Mouse (Mus musculus): Measurements from ENCODE around the gene March4.

March4 gene

GRCm38 (mm10) chr1:72550317-72550716, 13.6 kb upstream of the March4 start:
- no peak for TF ChIP-seq GATA4 (IDR thresholded peaks at IDR 0.05; ENCODE audit: insufficient replicate concordance, low read length)

- no peak for TF ChIP-seq GATA4 (IDR thresholded peaks at IDR 0.05; ENCODE audit: insufficient replicate concordance, low read length)
Observed at GRCm38 (mm10) chr1:72538266-72538665, 1.5 kb upstream of the March4 start.

GRCm38 (mm10) chr1:72535725-72536571, 782 bp downstream of the March4 start:
- TF ChIP-seq GATA4 (IDR thresholded peaks at IDR 0.05; ENCODE audit: insufficient replicate concordance, low read length) = no peak

DNA sequence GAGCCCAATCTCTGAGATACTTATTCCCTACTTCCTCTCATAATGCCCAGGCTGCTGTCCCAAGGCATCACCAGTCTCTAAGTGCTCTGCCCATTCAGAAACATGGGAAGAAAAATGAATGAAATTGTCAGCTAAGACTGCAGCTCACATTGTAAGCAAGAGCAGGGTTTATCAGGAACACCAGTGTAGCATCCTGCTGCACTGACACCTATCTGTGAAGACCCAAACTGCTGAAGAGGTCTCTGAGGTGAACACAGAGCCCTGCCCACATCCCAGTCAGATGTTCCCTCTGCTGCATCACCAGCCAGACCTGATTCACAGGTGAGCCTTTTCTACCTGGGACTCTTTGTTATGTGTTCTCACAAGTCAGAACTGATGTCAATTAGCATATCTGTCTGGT, 3.3 kb downstream of the March4 start:
- no peak for TF ChIP-seq GATA4 (IDR thresholded peaks at IDR 0.05; ENCODE audit: insufficient replicate concordance, low read length)

DNA sequence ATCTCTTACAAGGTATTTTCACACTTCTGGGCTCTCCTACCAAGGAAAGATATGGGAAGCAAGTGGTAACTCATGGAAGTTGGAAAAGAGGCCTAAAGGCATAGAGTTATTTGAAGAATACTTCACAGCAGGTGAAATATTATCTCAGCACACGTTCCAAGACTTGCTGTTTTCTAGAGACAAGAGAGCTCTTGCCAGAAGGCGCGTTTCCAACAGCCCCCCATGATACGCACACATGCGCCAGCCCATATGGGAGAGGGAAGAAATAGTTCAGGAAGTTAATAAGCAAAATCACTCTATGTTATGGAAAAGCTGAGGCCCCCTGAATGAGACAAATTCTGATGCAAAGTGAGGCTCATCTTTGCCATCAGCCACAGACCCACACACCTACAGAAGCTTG, 3.8 kb downstream of the March4 start:
- TF ChIP-seq GATA4 (IDR thresholded peaks at IDR 0.05; ENCODE audit: insufficient replicate concordance, low read length) = no peak

- TF ChIP-seq GATA4 (IDR thresholded peaks at IDR 0.05; ENCODE audit: insufficient replicate concordance, low read length) = no peak
Observed at GRCm38 (mm10) chr1:72530516-72531196, 6.1 kb downstream of the March4 start.

DNA sequence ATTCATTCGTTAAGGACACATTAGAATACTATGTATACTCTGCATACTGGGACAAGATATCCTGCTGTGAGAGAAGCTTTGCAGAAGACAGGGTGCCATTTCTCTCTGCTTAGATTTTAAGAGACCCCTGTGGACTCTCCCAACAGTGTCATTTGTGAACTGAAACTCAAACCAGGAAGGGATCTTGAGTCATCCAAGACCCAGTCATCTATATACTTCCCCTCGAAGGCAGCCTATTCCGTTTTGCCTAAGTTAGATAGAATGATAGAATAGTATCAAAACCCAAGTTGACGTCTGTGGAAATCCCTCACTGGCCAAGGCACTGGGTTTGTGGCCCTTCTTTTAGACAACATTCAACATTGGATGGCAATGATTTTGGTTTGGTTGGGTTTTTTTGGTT, 7.5 kb downstream of the March4 start:
- no peak for TF ChIP-seq GATA4 (IDR thresholded peaks at IDR 0.05; ENCODE audit: insufficient replicate concordance, low read length)

DNA sequence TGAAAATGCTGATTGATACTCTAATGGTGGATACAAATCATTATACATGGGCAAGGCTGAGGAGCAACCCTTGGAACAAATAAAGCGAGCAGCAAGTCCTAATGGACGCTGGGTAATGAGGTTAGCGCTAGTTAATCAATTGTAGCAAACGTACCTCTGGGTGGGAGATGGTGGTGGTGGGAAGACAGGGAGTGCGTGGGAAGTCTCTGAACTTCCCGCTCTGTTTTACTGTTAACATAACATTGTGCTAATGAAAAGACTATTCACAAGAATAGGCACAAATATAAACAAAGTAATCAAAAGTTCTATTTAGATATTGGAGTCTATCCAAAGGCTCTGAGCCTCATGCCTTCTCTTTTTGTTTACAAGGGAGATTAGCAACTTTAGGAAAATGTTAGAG, 13.1 kb downstream of the March4 start:
- no peak for TF ChIP-seq GATA4 (IDR thresholded peaks at IDR 0.05; ENCODE audit: insufficient replicate concordance, low read length)

DNA sequence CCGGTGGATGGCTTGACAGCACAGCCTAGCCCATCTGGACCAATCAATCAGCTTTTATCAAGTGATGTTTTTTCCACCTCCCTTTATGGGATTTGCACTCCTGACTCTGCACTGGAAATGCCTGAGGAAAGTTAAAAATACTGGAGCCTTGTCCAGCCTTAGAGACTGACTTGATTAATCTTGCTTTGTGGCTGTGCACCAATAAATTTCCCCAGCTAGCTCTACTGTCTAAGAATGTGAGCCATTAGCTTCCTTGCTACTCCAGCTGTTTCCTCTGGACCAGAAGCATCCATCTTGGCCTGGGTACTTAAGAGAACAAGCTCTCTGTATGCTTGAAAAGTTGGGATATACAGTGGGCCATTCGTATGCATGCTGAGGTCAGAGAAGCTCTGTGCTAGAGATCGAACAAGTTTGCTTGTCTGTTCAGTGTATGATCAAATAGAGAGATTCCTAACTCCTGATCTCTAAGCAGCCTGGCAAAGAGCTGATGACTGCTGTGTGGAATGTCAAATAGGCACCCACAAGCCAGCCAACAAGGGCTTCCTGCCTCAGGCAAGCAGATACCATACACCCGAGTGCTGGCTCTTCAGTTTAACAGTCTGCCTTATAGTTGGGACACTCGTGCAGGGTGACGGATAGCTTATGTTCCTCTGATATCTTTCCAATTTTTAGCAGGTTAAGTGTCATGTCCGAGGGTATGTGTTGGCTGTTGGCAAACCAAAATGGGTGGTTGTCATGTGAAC, 25.8 kb downstream of the March4 start:
- no peak for TF ChIP-seq GATA4 (IDR thresholded peaks at IDR 0.05; ENCODE audit: insufficient replicate concordance, low read length)

GRCm38 (mm10) chr1:72509551-72509950, 27.2 kb downstream of the March4 start:
- TF ChIP-seq GATA4 (IDR thresholded peaks at IDR 0.05; ENCODE audit: insufficient replicate concordance, low read length) = no peak

- TF ChIP-seq GATA4 (IDR thresholded peaks at IDR 0.05; ENCODE audit: insufficient replicate concordance, low read length) = no peak
Observed at GRCm38 (mm10) chr1:72507670-72508069, 29.1 kb downstream of the March4 start.

DNA sequence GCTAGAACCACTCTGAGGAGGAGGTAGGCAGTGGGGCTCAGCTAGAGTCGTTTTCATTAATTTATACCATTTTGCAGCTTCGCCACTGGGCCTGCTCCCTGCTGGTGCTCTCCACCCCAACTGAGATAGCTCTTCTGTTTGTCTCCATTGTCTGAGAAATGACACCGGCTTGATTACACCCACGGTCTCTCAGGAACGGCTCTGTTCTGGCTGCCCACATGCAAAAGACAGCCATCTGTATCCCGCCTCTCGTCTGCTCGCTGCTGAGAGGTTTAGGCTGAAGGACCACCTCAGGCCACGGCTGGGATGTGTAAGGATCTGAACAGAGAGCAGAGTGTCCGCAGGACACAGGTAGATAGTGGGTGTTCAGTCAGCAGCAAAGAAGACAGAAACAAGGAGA, 30.5 kb downstream of the March4 start:
- TF ChIP-seq GATA4 (IDR thresholded peaks at IDR 0.05; ENCODE audit: insufficient replicate concordance, low read length) = no peak

DNA sequence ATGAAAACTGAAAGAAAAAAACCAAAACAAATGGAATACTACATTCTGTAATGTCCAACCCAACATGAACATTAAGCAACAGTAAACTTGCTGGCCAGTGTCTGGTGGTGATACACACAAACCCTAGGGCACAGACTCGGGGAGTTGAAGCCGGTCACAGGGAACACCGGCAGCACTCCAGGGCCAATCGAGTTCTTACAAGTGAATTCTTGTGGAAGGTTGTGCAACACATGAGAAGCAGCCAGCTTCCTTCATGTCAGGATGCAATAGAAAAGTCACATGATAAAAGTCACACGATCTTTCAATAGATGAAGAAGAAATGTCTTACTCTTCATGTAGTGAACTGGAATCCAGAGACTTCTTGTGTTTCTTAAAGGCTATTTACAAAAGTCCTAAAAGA, 39.1 kb downstream of the March4 start:
- no peak for TF ChIP-seq GATA4 (IDR thresholded peaks at IDR 0.05; ENCODE audit: insufficient replicate concordance, low read length)

DNA sequence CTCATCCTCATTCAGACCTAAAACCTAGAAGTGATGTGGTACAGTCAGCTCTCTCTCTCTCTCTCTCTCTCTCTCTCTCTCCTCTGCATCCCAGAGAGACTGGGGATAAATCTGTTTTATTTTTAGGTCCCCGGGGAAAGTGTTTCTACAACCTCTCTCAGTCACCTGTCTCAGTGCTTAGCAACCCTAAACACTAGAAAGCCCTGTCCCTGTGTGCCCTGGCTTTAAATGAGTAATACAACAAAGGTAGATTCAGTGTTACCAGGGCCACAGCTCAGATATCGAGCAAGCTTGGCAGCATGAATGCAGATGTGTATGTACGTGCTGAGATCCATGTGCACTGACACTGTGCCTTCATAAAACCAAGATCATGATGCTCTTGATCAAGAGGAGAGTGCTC, 43.3 kb downstream of the March4 start:
- no peak for TF ChIP-seq GATA4 (IDR thresholded peaks at IDR 0.05; ENCODE audit: insufficient replicate concordance, low read length)

- no peak for TF ChIP-seq GATA4 (IDR thresholded peaks at IDR 0.05; ENCODE audit: insufficient replicate concordance, low read length)
Observed at GRCm38 (mm10) chr1:72492666-72493065, 44.1 kb downstream of the March4 start.

DNA sequence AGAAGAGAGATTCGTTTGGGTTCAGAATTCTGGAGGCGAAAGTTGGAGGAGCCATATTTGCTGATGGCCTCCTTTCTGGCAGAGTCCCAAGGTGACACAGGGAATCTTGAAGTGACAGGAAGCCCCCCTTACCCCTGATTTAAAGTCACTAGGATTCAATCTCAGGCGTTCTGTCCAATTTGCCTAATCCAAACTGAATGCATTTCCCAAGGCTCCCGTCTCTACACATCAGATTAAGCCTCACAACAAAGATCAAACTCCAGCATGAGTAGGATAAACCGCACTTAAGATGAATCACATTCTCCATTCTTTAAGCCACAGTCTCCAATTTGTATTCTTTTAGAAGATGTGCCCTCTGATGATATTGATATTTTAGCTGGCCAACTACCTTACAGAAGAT, 45.4 kb downstream of the March4 start:
- TF ChIP-seq GATA4 (IDR thresholded peaks at IDR 0.05; ENCODE audit: insufficient replicate concordance, low read length) = no peak
